Mouse (Mus musculus) brain, embryonic 14.5 days (tissue): ENCODE measurements at regions not wholly inside any gene's neighbourhood (a gene's known extent, or its start where the extent isn't known, plus 50 kb on each side); places are given as distances from the start of the nearest gene placed in this dataset.

Source experiments
- CTCF ChIP-seq: fragments of 200-500 bp; IDR thresholded peaks from 2 replicates; pipeline ENCODE4 v1.5.1; 2012; ENCODE audit warnings: inconsistent platforms, mild to moderate bottlenecking, moderate library complexity, borderline replicate concordance; ENCODE audit not compliant: insufficient read depth, insufficient read length; ENCODE audit errors: extremely low read depth
- POLR2A ChIP-seq: fragments of 200-500 bp; IDR thresholded peaks from 2 replicates; pipeline ENCODE4 v1.6.1; 2012; ENCODE audit warnings: mild to moderate bottlenecking, inconsistent platforms, borderline replicate concordance; ENCODE audit not compliant: poor library complexity, insufficient read depth, insufficient read length, severe bottlenecking; ENCODE audit errors: extremely low read depth

DNA sequence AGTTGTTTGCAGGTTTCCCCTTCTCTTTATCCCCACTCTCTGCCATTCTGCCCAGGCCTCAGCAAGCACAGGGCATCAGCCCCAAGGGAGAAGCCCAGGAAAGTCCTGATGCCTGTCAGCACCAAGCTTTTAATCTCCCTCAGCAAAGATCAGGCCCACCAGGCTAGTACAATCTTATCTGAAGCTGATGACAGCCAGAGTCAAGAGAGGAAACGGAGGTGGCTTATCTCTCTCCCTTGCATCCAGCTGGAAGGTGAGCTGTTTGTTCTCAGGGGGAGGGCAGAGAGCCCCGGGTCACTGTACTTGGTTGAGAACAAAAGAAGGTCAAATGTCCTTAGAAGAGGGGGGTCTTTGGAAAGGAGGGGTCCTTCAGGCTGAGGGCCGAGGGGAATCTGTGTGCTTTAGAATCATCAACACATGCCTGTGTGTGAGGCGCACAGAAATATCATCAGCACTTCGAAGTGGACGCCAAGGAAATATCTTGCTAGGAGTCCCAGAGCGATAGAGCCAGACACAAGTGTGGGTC lies 246.8 kb downstream of the Rybp start:
- TF ChIP-seq CTCF (no peak), POLR2A (no peak)
